Mouse (Mus musculus) left cerebral cortex, adult 9 months (tissue): ENCODE results near the gene Hs3st6.
A peak's percentile ranks its signal among the peaks of the same experiment; 100 is the strongest.
"Not testable (repeated sequence)": the region's sequence is repeated elsewhere in the genome, so short reads cannot be mapped to it uniquely, and the experiment has no call there.

Experiments used
- DNase-seq, 2 experiments: peaks; one replicate each; pipeline ENCODE4 v3.0.0; 2022; ENCODE audit warnings: low spot score in 2 of 2

Gene Hs3st6

GRCm38 (mm10) chr17:24752415-24753394, at the start of gene Hs3st6:
Gene Hs3st6, plus strand, starts transcription at chr17:24752988.
- no peak for DNase-seq

GRCm38 (mm10) chr17:24705821-24706220, 47.0 kb upstream of the Hs3st6 start:
- DNase-seq, result no peak

- DNase-seq, result peak; percentile 71 to 95
Measured at GRCm38 (mm10) chr17:24706982-24707800, 45.6 kb upstream of the Hs3st6 start, which contains the start of gene Tbl3. Gene Tbl3, minus strand, starts transcription at chr17:24707660.

GRCm38 (mm10) chr17:24707801-24708425, 44.9 kb upstream of the Hs3st6 start:
- DNase-seq, result no peak

GRCm38 (mm10) chr17:24708646-24709045, 44.1 kb upstream of the Hs3st6 start:
- DNase-seq, result no peak

- no peak for DNase-seq
Measured at GRCm38 (mm10) chr17:24715556-24715955, 37.2 kb upstream of the Hs3st6 start.

- no peak for DNase-seq
Measured at GRCm38 (mm10) chr17:24716166-24716682, 36.6 kb upstream of the Hs3st6 start.

- no peak for DNase-seq
Measured at GRCm38 (mm10) chr17:24717943-24718342, 34.8 kb upstream of the Hs3st6 start, which contains the start of the genes Rnf151 and Rps2. Gene Rnf151, minus strand, starts transcription at chr17:24718063. Gene Rps2, plus strand, starts transcription at chr17:24718116.

GRCm38 (mm10) chr17:24718938-24719337, 33.9 kb upstream of the Hs3st6 start:
- DNase-seq, result not testable (repeated sequence)

GRCm38 (mm10) chr17:24719494-24720222, 33.1 kb upstream of the Hs3st6 start:
- DNase-seq, result peak; percentile 97 to 99

GRCm38 (mm10) chr17:24720616-24721015, 32.2 kb upstream of the Hs3st6 start:
- not testable (repeated sequence) for DNase-seq

- not testable (repeated sequence) for DNase-seq
Measured at GRCm38 (mm10) chr17:24721383-24721955, 31.3 kb upstream of the Hs3st6 start.

GRCm38 (mm10) chr17:24722220-24722924, 30.4 kb upstream of the Hs3st6 start:
- DNase-seq, result no peak

- no peak for DNase-seq
Measured at GRCm38 (mm10) chr17:24723122-24723880, 29.5 kb upstream of the Hs3st6 start.

- no peak for DNase-seq
Measured at GRCm38 (mm10) chr17:24723881-24724180, 29.0 kb upstream of the Hs3st6 start.

GRCm38 (mm10) chr17:24724184-24724583, 28.6 kb upstream of the Hs3st6 start, which contains the start of gene Ndufb10:
Gene Ndufb10, minus strand, starts transcription at chr17:24724478.
- peak; percentile 84 to 97 for DNase-seq

- DNase-seq, result no peak
Measured at GRCm38 (mm10) chr17:24725637-24726390, 27.0 kb upstream of the Hs3st6 start.

- no peak for DNase-seq
Measured at GRCm38 (mm10) chr17:24727618-24728017, 25.2 kb upstream of the Hs3st6 start, which contains the start of gene Rpl3l. Gene Rpl3l, plus strand, starts transcription at chr17:24727820.
